Mouse (Mus musculus) spleen, adult 2 months (tissue): ENCODE data around the gene Snd1.

Experiments used
- CTCF ChIP-seq: fragments of 200-500 bp; IDR thresholded peaks from 2 replicates; pipeline ENCODE4 v1.5.1; 2011; ENCODE audit warnings: mild to moderate bottlenecking, inconsistent platforms; ENCODE audit not compliant: insufficient read depth, insufficient read length, insufficient replicate concordance; ENCODE audit errors: extremely low read depth
- POLR2A ChIP-seq: fragments of 200-500 bp; IDR thresholded peaks from 2 replicates; pipeline ENCODE4 v1.6.1; 2011; ENCODE audit warnings: low read depth, low read length, inconsistent platforms

DNA sequence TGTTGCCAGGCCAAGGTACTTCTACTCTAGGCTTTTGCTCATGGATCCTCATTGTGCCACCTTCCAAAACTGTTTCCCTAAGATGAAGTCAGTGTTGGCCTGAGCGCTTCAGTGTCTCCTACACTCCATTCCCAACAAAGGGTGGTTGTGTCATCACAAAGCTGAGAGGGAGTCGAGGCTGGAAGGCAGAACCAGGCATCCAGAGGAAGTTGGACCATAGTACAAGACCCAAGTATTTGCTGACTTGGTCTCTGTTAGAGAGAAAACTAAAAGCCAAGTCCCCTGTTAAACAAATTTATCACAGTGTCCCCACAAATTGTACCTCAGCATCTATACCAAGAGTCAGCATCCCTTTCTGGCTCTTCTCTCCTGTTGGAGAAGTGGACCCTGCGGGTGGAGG is 46.6 kb upstream of the Snd1 start, which contains the start of gene Gcc1:
- TF ChIP-seq CTCF (no peak), POLR2A (no peak)
